ENCODE assay signal across 16 mouse cellular contexts in genomic region chr14:87485888-87486287, GRCm38 (mm10).
"Had no signal": no experiment of that assay in that cellular context is flagged by ENCODE, and none has a peak within 500 bp of the region (broad histone marks: within the 10 kb centered on the region; RNA-seq: fewer than 3 reads in every experiment).

No protein-coding gene starts in this region.

- DNase-seq: retina, postnatal 1 day; right cerebral cortex, adult 18-20 months; right cerebral cortex, postnatal 14 days; right cerebral cortex, postnatal 25 days; right cerebral cortex, postnatal 4 days; spleen, adult 18-20 months; thymus, adult 18-20 months; thymus, adult 2 months; thymus, postnatal 14 days; thymus, postnatal 25 days; thymus, postnatal 36 days; thymus, postnatal 4 days had no signal

- H3K9me3 ChIP-seq: neural tube, embryonic 13.5 days; neural tube, embryonic 15.5 days; stomach, embryonic 15.5 days had no signal

- H3K4me3 ChIP-seq: neural tube, embryonic 13.5 days; neural tube, embryonic 15.5 days; stomach, embryonic 15.5 days had no signal

- H3K9ac ChIP-seq: neural tube, embryonic 13.5 days; neural tube, embryonic 15.5 days; stomach, embryonic 15.5 days had no signal

- H3K4me1 ChIP-seq: neural tube, embryonic 13.5 days; neural tube, embryonic 15.5 days; stomach, embryonic 15.5 days had no signal

- H3K4me2 ChIP-seq: neural tube, embryonic 13.5 days; neural tube, embryonic 15.5 days; stomach, embryonic 15.5 days had no signal

- H3K27me3 ChIP-seq: neural tube, embryonic 13.5 days; neural tube, embryonic 15.5 days; stomach, embryonic 15.5 days had no signal

- H3K27ac ChIP-seq: neural tube, embryonic 13.5 days; neural tube, embryonic 15.5 days; stomach, embryonic 15.5 days; stomach, postnatal 0 days had no signal
